Mouse (Mus musculus) E14TG2a.4 (cell line): ENCODE measurements around the gene Phyhd1.

Experiments
- CTCF ChIP-seq: conservative IDR thresholded peaks from 2 replicates; pipeline ENCODE4 v1.5.1; 2014; ENCODE audit warnings: low read length
- NANOG ChIP-seq: IDR thresholded peaks from 2 replicates; pipeline ENCODE4 v1.6.1; 2014; ENCODE audit warnings: borderline replicate concordance, low read length, mixed read lengths
- POU5F1 ChIP-seq: IDR thresholded peaks from 2 replicates; pipeline ENCODE4 v1.6.1; 2014; ENCODE audit warnings: low read length, borderline replicate concordance

DNA sequence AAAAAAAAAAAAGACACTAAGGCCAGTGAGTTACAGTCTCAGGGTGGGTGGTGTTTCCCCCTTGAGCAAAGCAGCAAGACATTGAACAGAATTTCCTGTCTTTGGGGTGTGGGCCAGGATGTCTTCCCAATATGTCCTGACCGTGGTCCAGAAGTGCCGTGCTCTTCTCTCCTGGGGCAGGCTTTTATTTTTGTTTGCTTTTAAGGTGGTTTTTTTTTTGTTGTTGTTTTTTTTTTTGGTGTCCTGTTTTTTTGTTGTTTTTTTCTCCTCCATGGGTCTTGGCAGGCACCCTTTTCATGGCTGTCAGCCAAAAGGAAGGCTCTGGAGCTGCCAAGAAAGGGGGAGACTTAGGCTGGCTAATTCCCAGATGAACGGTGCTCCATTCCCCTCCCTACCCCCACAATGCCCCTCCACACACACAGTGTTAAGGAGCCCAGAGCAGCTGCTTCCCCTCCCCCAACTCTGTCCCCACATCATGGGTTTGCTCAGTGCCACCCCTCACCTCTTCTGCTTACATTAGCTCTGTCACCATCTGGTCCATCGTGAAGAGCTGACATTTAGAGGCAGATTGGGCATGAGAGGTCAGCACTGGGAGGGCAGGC, 3.1 kb upstream of the Phyhd1 start:
- TF ChIP-seq CTCF: no peak
- TF ChIP-seq POU5F1: no peak
- no peak for TF ChIP-seq NANOG
